Mouse (Mus musculus) olfactory bulb, adult 2 months (tissue): ENCODE measurements around the gene Apc2. TPM values are rescaled to one million over a fixed set of nuclear protein-coding genes. Genes with fewer than 3 reads are reported as not detected.

Experiments
- H3K27ac ChIP-seq: fragments of 200-500 bp; 2 replicates; pipeline ENCODE4 v1.5.1; 2012; ENCODE audit warnings: low read depth, low read length; ENCODE audit not compliant: insufficient read depth
- H3K4me1 ChIP-seq: fragments of 200-500 bp; 2 replicates; pipeline ENCODE4 v1.6.1; 2012; ENCODE audit warnings: low read length; ENCODE audit not compliant: control insufficient read depth, insufficient read depth
- H3K4me3 ChIP-seq: fragments of 200-500 bp; 2 replicates; pipeline ENCODE4 v1.5.1; 2012; ENCODE audit warnings: mild to moderate bottlenecking, low read depth, low read length, moderate library complexity; ENCODE audit not compliant: insufficient read depth
- CTCF ChIP-seq: fragments of 200-500 bp; IDR thresholded peaks from 2 replicates; pipeline ENCODE4 v1.5.1; 2012; ENCODE audit warnings: low read depth, mild to moderate bottlenecking, low read length, moderate library complexity; ENCODE audit not compliant: insufficient read depth
- POLR2A ChIP-seq: fragments of 200-500 bp; IDR thresholded peaks from 2 replicates; pipeline ENCODE4 v1.6.1; 2012; ENCODE audit warnings: mild to moderate bottlenecking, low read depth, low read length, moderate library complexity; ENCODE audit not compliant: insufficient read depth
- WGBS: fragments of 180-500 bp; shearing (Covaris S2); methylation state at CpG from one replicate; pipeline ENCODE4 v1.1.7; 2018; 5-methylcytosine and 5-hydroxymethylcytosine counted together
- polyA plus RNA-seq: library from polyadenylated mRNA; stranded (reverse); fragments of >200 nt; gene quantifications from 2 replicates; pipeline ENCODE4 v1.2.4, GENCODE M21; 2012; ENCODE audit warnings: low replicate concordance; ENCODE audit not compliant: missing spikeins, insufficient read depth, insufficient read length

Apc2 gene
- polyA plus RNA-seq, 1 experiment: not detected

GRCm38 (mm10) chr10:80253551-80253950 is 42.2 kb upstream of the Apc2 start:
- TF ChIP-seq POLR2A (no peak), CTCF (no peak)
- 80% methylated on average over 6 of the region's 6 CpGs for WGBS
- Histone ChIP-seq H3K27ac (no peak overlapping the region), H3K4me1 (peaks cover 20% of the 10 kb centered on the region), H3K4me3 (no peak overlapping the region)

GRCm38 (mm10) chr10:80254331-80255297 is 41.2 kb upstream of the Apc2 start:
- TF ChIP-seq CTCF: no peak
- no peak for TF ChIP-seq POLR2A
- no peak overlapping the region for H3K27ac ChIP-seq

GRCm38 (mm10) chr10:80255881-80256535 is 39.8 kb upstream of the Apc2 start:
- Histone ChIP-seq H3K27ac (no peak overlapping the region), H3K4me3 (no peak overlapping the region), H3K4me1 (peaks cover 27% of the 10 kb centered on the region)
- WGBS: 77% methylated on average over 5 of the region's 5 CpGs
- TF ChIP-seq CTCF: no peak
- no peak for TF ChIP-seq POLR2A

More at GRCm38 (mm10) chr10:80254331-80255297, 41.2 kb upstream of the Apc2 start:
- 91% methylated on average over 26 of the region's 26 CpGs for WGBS
- Histone ChIP-seq H3K4me3 (no peak overlapping the region), H3K4me1 (peaks cover 23% of the 10 kb centered on the region)

- Histone ChIP-seq H3K27ac (no peak overlapping the region), H3K4me1 (peaks cover 26% of the 10 kb centered on the region), H3K4me3 (no peak overlapping the region)
- TF ChIP-seq CTCF (no peak), POLR2A (no peak)
- 80% methylated on average over 2 of the region's 2 CpGs for WGBS
Observed at GRCm38 (mm10) chr10:80257936-80258335, 37.8 kb upstream of the Apc2 start.

GRCm38 (mm10) chr10:80258752-80259462 is 36.9 kb upstream of the Apc2 start:
- TF ChIP-seq CTCF: no peak
- TF ChIP-seq POLR2A: no peak
- Histone ChIP-seq H3K27ac (no peak overlapping the region), H3K4me1 (peaks cover 24% of the 10 kb centered on the region), H3K4me3 (no peak overlapping the region)
- WGBS: 90% methylated on average over 14 of the region's 14 CpGs

- 68% methylated on average over 6 of the region's 6 CpGs for WGBS
- Histone ChIP-seq H3K4me3 (no peak overlapping the region), H3K4me1 (peaks cover 24% of the 10 kb centered on the region), H3K27ac (peak overlapping the region; percentile 33; the same call in 1 of the 2 replicates)
- TF ChIP-seq POLR2A: no peak
- no peak for TF ChIP-seq CTCF
Observed at GRCm38 (mm10) chr10:80259463-80259805, 36.3 kb upstream of the Apc2 start.

- Histone ChIP-seq H3K4me1 (peaks cover 24% of the 10 kb centered on the region), H3K4me3 (peak overlapping the region; percentile 49), H3K27ac (peak overlapping the region; percentile 65)
- TF ChIP-seq CTCF (no peak), POLR2A (no peak)
- WGBS: 6% methylated on average over 19 of the region's 19 CpGs
Observed at GRCm38 (mm10) chr10:80259861-80260641, 35.7 kb upstream of the Apc2 start.
